Mouse (Mus musculus) 416B (cell line): ENCODE measurements around the gene Pam.
A peak's percentile ranks its signal among the peaks of the same experiment; 100 is the strongest.
"Not testable (repeated sequence)": the region's sequence is repeated elsewhere in the genome, so short reads cannot be mapped to it uniquely, and the experiment has no call there.

Experiments
- DNase-seq: peaks from one replicate; pipeline ENCODE4 v3.0.0; 2011; ENCODE audit warnings: low read depth

Gene Pam

GRCm38 (mm10) chr1:97969765-97970164 lies 125.7 kb downstream of the Pam start:
- no peak for DNase-seq

- DNase-seq: peak; percentile 15
These were observed 131.7 kb downstream of the Pam start for GRCm38 (mm10) chr1:97963711-97964110.

GRCm38 (mm10) chr1:97962134-97962533 lies 133.3 kb downstream of the Pam start:
- no peak for DNase-seq

- no peak for DNase-seq
These were observed 134.8 kb downstream of the Pam start for GRCm38 (mm10) chr1:97960681-97961080.

- DNase-seq: no peak
These were observed 135.3 kb downstream of the Pam start for GRCm38 (mm10) chr1:97960124-97960523.

GRCm38 (mm10) chr1:97958759-97959158 lies 136.7 kb downstream of the Pam start:
- DNase-seq: no peak

- DNase-seq: not testable (repeated sequence)
These were observed 146.2 kb downstream of the Pam start for GRCm38 (mm10) chr1:97949258-97949657.

- no peak for DNase-seq
These were observed 148.3 kb downstream of the Pam start for GRCm38 (mm10) chr1:97947100-97947499.

GRCm38 (mm10) chr1:97943908-97944608 lies 151.4 kb downstream of the Pam start:
- no peak for DNase-seq

- DNase-seq: no peak
These were observed 152.0 kb downstream of the Pam start for GRCm38 (mm10) chr1:97943402-97943801.

GRCm38 (mm10) chr1:97942966-97943365 lies 152.5 kb downstream of the Pam start:
- DNase-seq: no peak

- DNase-seq: no peak
These were observed 156.9 kb downstream of the Pam start for GRCm38 (mm10) chr1:97938586-97938985.

- no peak for DNase-seq
These were observed 157.4 kb downstream of the Pam start for GRCm38 (mm10) chr1:97938053-97938452.

GRCm38 (mm10) chr1:97934940-97935339 lies 160.5 kb downstream of the Pam start:
- DNase-seq: peak; percentile 20

GRCm38 (mm10) chr1:97931220-97931619 lies 164.2 kb downstream of the Pam start:
- no peak for DNase-seq

GRCm38 (mm10) chr1:97929415-97930028 lies 165.9 kb downstream of the Pam start:
- no peak for DNase-seq

- DNase-seq: no peak
These were observed 168.7 kb downstream of the Pam start for GRCm38 (mm10) chr1:97926789-97927188.

- DNase-seq: no peak
These were observed 169.4 kb downstream of the Pam start for GRCm38 (mm10) chr1:97926017-97926540.

GRCm38 (mm10) chr1:97922395-97922794 lies 173.1 kb downstream of the Pam start:
- no peak for DNase-seq

GRCm38 (mm10) chr1:97921886-97922285 lies 173.6 kb downstream of the Pam start:
- no peak for DNase-seq

- DNase-seq: peak; percentile 21
These were observed 177.0 kb downstream of the Pam start for GRCm38 (mm10) chr1:97918495-97918894.

- DNase-seq: no peak
These were observed 178.5 kb downstream of the Pam start for GRCm38 (mm10) chr1:97916971-97917234.

- DNase-seq: no peak
These were observed 179.1 kb downstream of the Pam start for GRCm38 (mm10) chr1:97916218-97916970.
